Mouse (Mus musculus): ENCODE results near the gene Coro7. TPM values are rescaled to one million over a fixed set of nuclear protein-coding genes. Genes with fewer than 3 reads are reported as not detected.

Coro7 gene
- polyA plus RNA-seq (2015; fragmentation: Nextera tagmentation; extraction: Ambion mirVana) = 31.4 and 35.5 TPM in 2 replicates

GRCm38 (mm10) chr16:4679121-4680018 lies at the start of gene Coro7:
Gene Coro7 (minus strand): TSS chr16:4679777.
- H3K4me3 ChIP-seq (replicated peaks) = peak within 1 kb of the TSS; percentile 72
- H3K27me3 ChIP-seq (replicated peaks) = no peaks in the 10 kb centered on the region
- under 1% methylated on average over 47 of the region's 47 CpGs for WGBS
- peaks cover 18% of the 10 kb centered on the region for H3K36me3 ChIP-seq
- peaks cover 24% of the 10 kb centered on the region for H3K4me1 ChIP-seq
- H3K4me2 ChIP-seq = peak within 1 kb of the TSS; percentile 81
- peak; percentile 90 for ATAC-seq (ENCODE audit: low FRiP score)
- H3K27ac ChIP-seq (replicated peaks) = peak within 1 kb of the TSS; percentile 54
- no peaks in the 10 kb centered on the region for H3K9me3 ChIP-seq (replicated peaks)
- peak within 1 kb of the TSS; percentile 61 for H3K9ac ChIP-seq (replicated peaks)

- Histone ChIP-seq H3K27me3 (replicated peaks) (no peaks in the 10 kb centered on the region), H3K36me3 (no peaks in the 10 kb centered on the region), H3K9ac (replicated peaks) (no peak overlapping the region), H3K9me3 (replicated peaks) (no peaks in the 10 kb centered on the region), H3K4me3 (replicated peaks) (no peak overlapping the region), H3K4me2 (no peak overlapping the region), H3K4me1 (peaks cover 19% of the 10 kb centered on the region), H3K27ac (replicated peaks) (no peak overlapping the region)
- WGBS = 50% methylated on average over 1 of the region's 1 CpGs
- no peak for ATAC-seq (ENCODE audit: low FRiP score)
These were observed 48.4 kb upstream of the Coro7 start for GRCm38 (mm10) chr16:4727963-4728362.

GRCm38 (mm10) chr16:4727526-4727925 lies 47.9 kb upstream of the Coro7 start:
- Histone ChIP-seq H3K4me1 (peaks cover 19% of the 10 kb centered on the region), H3K4me3 (replicated peaks) (no peak overlapping the region), H3K4me2 (peak overlapping the region; percentile 77), H3K27ac (replicated peaks) (no peak overlapping the region), H3K9ac (replicated peaks) (no peak overlapping the region), H3K27me3 (replicated peaks) (no peaks in the 10 kb centered on the region), H3K9me3 (replicated peaks) (no peaks in the 10 kb centered on the region), H3K36me3 (no peaks in the 10 kb centered on the region)
- 90% methylated on average over 1 of the region's 1 CpGs for WGBS
- no peak for ATAC-seq (ENCODE audit: low FRiP score)

GRCm38 (mm10) chr16:4726528-4727128 lies 47.1 kb upstream of the Coro7 start:
- ATAC-seq (ENCODE audit: low FRiP score) = peak; percentile 70
- Histone ChIP-seq H3K4me1 (peaks cover 19% of the 10 kb centered on the region), H3K4me3 (replicated peaks) (peak overlapping the region; percentile 79), H3K9me3 (replicated peaks) (no peaks in the 10 kb centered on the region), H3K27ac (replicated peaks) (peak overlapping the region; percentile 79), H3K4me2 (peak overlapping the region; percentile 77), H3K9ac (replicated peaks) (peak overlapping the region; percentile 75), H3K36me3 (no peaks in the 10 kb centered on the region), H3K27me3 (replicated peaks) (no peaks in the 10 kb centered on the region)
- WGBS = 1% methylated on average over 40 of the region's 40 CpGs

- peak; percentile 95 for ATAC-seq (ENCODE audit: low FRiP score)
- H3K36me3 ChIP-seq = no peaks in the 10 kb centered on the region
- peak within 1 kb of the TSS; percentile 79 for H3K27ac ChIP-seq (replicated peaks)
- H3K4me2 ChIP-seq = peak within 1 kb of the TSS; percentile 77
- H3K4me1 ChIP-seq = peaks cover 19% of the 10 kb centered on the region
- peak within 1 kb of the TSS; percentile 79 for H3K4me3 ChIP-seq (replicated peaks)
- WGBS = 6% methylated on average over 35 of the region's 35 CpGs
- H3K27me3 ChIP-seq (replicated peaks) = no peaks in the 10 kb centered on the region
- H3K9me3 ChIP-seq (replicated peaks) = no peaks in the 10 kb centered on the region
- peak within 1 kb of the TSS; percentile 75 for H3K9ac ChIP-seq (replicated peaks)
These were observed 46.4 kb upstream of the Coro7 start, which contains the start of gene Hmox2 for GRCm38 (mm10) chr16:4725780-4726527. Gene Hmox2 (plus strand): TSS chr16:4726361.

- Histone ChIP-seq H3K27ac (replicated peaks) (no peak overlapping the region), H3K4me2 (no peak overlapping the region), H3K4me3 (replicated peaks) (no peak overlapping the region), H3K9ac (replicated peaks) (no peak overlapping the region), H3K27me3 (replicated peaks) (no peaks in the 10 kb centered on the region), H3K9me3 (replicated peaks) (no peaks in the 10 kb centered on the region), H3K36me3 (no peaks in the 10 kb centered on the region), H3K4me1 (peaks cover 16% of the 10 kb centered on the region)
- ATAC-seq (ENCODE audit: low FRiP score) = no peak
- WGBS = 74% methylated on average over 4 of the region's 4 CpGs
These were observed 45.7 kb upstream of the Coro7 start for GRCm38 (mm10) chr16:4725266-4725665.

GRCm38 (mm10) chr16:4722915-4723209 lies 43.3 kb upstream of the Coro7 start:
- H3K9ac ChIP-seq (replicated peaks) = no peak overlapping the region
- no peaks in the 10 kb centered on the region for H3K36me3 ChIP-seq
- H3K4me1 ChIP-seq = peaks cover 22% of the 10 kb centered on the region
- H3K9me3 ChIP-seq (replicated peaks) = no peaks in the 10 kb centered on the region
- no peak overlapping the region for H3K27ac ChIP-seq (replicated peaks)
- H3K4me3 ChIP-seq (replicated peaks) = no peak overlapping the region
- no peaks in the 10 kb centered on the region for H3K27me3 ChIP-seq (replicated peaks)
- no peak for ATAC-seq (ENCODE audit: low FRiP score)
- WGBS = 74% methylated on average over 3 of the region's 3 CpGs
- H3K4me2 ChIP-seq = no peak overlapping the region

- WGBS = 84% methylated on average over 7 of the region's 7 CpGs
- Histone ChIP-seq H3K9me3 (replicated peaks) (no peaks in the 10 kb centered on the region), H3K27me3 (replicated peaks) (no peaks in the 10 kb centered on the region), H3K27ac (replicated peaks) (no peak overlapping the region), H3K9ac (replicated peaks) (no peak overlapping the region), H3K4me3 (replicated peaks) (no peak overlapping the region), H3K36me3 (no peaks in the 10 kb centered on the region), H3K4me2 (no peak overlapping the region), H3K4me1 (peaks cover 22% of the 10 kb centered on the region)
- ATAC-seq (ENCODE audit: low FRiP score) = no peak
These were observed 42.7 kb upstream of the Coro7 start for GRCm38 (mm10) chr16:4722128-4722914.

GRCm38 (mm10) chr16:4718753-4719518 lies 39.4 kb upstream of the Coro7 start, which contains the start of gene Nmral1:
Gene Nmral1 (minus strand): TSS chr16:4719356.
- Histone ChIP-seq H3K27ac (replicated peaks) (peak within 1 kb of the TSS; percentile 89), H3K27me3 (replicated peaks) (no peaks in the 10 kb centered on the region), H3K9me3 (replicated peaks) (no peaks in the 10 kb centered on the region), H3K4me2 (peak within 1 kb of the TSS; percentile 89), H3K9ac (replicated peaks) (peak within 1 kb of the TSS; percentile 67), H3K4me1 (peaks cover 14% of the 10 kb centered on the region), H3K36me3 (peaks cover 21% of the 10 kb centered on the region), H3K4me3 (replicated peaks) (peak within 1 kb of the TSS; percentile 68)
- 11% methylated on average over 33 of the region's 33 CpGs for WGBS
- peak; percentile 92 for ATAC-seq (ENCODE audit: low FRiP score)

GRCm38 (mm10) chr16:4717866-4718265 lies 38.3 kb upstream of the Coro7 start:
- WGBS = 35% methylated on average over 3 of the region's 3 CpGs
- ATAC-seq (ENCODE audit: low FRiP score) = no peak
- H3K27ac ChIP-seq (replicated peaks) = no peak overlapping the region
- no peaks in the 10 kb centered on the region for H3K27me3 ChIP-seq (replicated peaks)
- peak overlapping the region; percentile 89 for H3K4me2 ChIP-seq
- H3K4me1 ChIP-seq = peaks cover 14% of the 10 kb centered on the region
- H3K36me3 ChIP-seq = peaks cover 28% of the 10 kb centered on the region
- H3K9me3 ChIP-seq (replicated peaks) = no peaks in the 10 kb centered on the region
- peak overlapping the region; percentile 68 for H3K4me3 ChIP-seq (replicated peaks)
- H3K9ac ChIP-seq (replicated peaks) = no peak overlapping the region

Data from neural tube, embryonic 15.5 days (tissue).